ENCODE assay signal across 17 mouse cellular contexts in genomic region chr11:12445222-12445621, GRCm38 (mm10).
"Had no signal": no experiment of that assay in that cellular context is flagged by ENCODE, and none has a peak within 500 bp of the region (broad histone marks: within the 10 kb centered on the region; RNA-seq: fewer than 3 reads in every experiment).

No protein-coding gene starts in this region.

- H3K27me3 ChIP-seq: megakaryocyte, embryonic 14.5 days; midbrain, embryonic 12.5 days; neural tube, embryonic 12.5 days; stomach, embryonic 15.5 days had no signal

- H3K4me2 ChIP-seq: lung, embryonic 14.5 days; midbrain, embryonic 12.5 days; neural tube, embryonic 12.5 days; stomach, embryonic 15.5 days had no signal

- H3K4me3 ChIP-seq: megakaryocyte, embryonic 14.5 days; midbrain, embryonic 10.5 days; midbrain, embryonic 12.5 days; myocyte; neural tube, embryonic 12.5 days; stomach, embryonic 15.5 days had no signal

- H3K9me3 ChIP-seq: megakaryocyte, embryonic 14.5 days; midbrain, embryonic 10.5 days; midbrain, embryonic 12.5 days; neural tube, embryonic 12.5 days; stomach, embryonic 15.5 days had no signal

- H3K36me3 ChIP-seq: midbrain, embryonic 10.5 days; midbrain, embryonic 12.5 days; neural tube, embryonic 12.5 days; stomach, embryonic 15.5 days had no signal

- H3K27ac ChIP-seq: midbrain, embryonic 10.5 days; midbrain, embryonic 12.5 days; neural tube, embryonic 12.5 days; stomach, embryonic 15.5 days; stomach, postnatal 0 days had no signal

- H3K4me1 ChIP-seq: megakaryocyte, embryonic 14.5 days; stomach, embryonic 15.5 days had no signal

- DNase-seq: lung, adult 18-20 months; lung, embryonic 14.5 days; lung, postnatal 10 days; lung, postnatal 4 days; midbrain, embryonic 14.5 days; right cerebral cortex, postnatal 14 days; thymus, adult 2 months; thymus, postnatal 25 days; thymus, postnatal 4 days had no signal

- H3K9ac ChIP-seq: lung, embryonic 14.5 days; midbrain, embryonic 12.5 days; neural tube, embryonic 12.5 days; stomach, embryonic 15.5 days had no signal

- ATAC-seq: midbrain, embryonic 16.5 days had no signal
